Mouse (Mus musculus) retina, postnatal 1 day (tissue): Measurements from ENCODE around the gene Itga6.

Experiments
- DNase-seq: peaks from one replicate; pipeline ENCODE4 v3.0.0-alpha.2; 2012

Gene Itga6

DNA sequence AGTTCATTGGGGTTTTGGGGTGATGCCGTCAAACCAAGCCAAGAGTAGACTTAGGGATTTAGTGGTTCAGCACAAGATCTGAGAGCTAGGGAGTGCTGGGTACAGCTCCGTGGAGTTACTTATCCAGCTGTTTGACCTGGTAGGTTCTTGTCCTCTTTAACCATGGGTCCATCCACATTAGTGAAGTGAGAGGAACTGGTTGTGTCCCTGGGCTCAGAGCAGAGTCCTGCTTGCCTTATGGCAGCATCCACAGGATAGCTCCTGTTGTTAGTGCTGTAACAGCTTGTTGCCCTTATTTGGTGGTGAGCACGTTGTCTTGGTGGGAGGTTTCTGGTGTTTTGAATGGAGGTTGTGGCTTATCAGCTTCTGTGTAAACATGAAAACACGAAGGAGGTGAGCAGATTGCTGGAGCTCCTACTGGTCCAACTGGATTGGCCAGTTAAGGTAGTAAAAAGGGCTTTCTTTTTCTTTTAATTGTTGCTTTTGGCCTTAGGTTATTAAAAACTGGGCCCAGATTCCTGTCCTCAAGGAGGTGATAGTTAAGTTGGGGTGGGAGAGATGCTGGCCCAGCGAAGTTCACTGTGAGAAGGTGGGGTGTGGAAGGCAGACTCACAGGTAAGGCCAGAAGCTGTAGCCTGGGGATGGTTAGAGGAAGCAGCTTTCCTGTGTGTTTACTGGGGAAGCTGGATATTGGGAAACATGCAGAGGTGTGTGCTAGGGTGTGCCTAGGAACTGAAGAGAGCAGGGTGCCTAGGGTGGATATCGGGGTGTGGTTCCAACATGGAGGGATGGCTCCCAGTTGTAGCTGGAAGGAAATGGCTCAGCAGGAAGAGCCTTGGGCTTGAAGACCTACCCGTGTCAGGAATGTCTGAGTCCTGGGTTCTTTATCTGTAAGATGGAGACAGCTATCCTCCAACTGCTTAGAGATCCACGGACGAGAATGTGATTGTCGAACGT lies 60.5 kb downstream of the Itga6 start:
- no peak for DNase-seq

DNA sequence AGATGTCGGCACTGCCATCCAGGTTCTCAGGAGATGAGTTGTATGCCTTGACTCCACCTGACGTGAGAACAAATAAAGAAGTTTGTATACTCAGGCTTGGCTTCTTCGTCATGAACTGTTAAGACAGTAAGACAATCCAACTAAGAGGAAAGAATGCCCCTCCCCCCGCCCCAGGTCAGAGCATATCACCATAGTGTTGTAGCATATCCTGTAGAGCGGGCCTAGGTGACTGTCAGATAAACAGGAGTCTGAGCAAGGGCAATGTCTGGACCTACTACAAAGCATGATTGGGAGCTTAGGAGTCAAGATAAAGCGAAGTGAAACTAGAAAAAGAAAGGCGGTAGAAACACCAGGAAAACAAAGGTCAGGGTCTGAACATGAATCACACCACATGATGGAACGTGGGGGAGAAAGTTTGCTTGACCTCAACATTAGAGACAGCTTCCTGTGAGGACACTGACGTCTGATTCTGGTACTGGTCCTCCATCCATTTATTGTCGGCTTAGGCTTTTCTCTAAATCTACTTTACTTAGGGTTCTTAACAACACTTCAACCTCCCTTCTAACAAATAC lies 64.0 kb downstream of the Itga6 start:
- DNase-seq, result no peak

DNA sequence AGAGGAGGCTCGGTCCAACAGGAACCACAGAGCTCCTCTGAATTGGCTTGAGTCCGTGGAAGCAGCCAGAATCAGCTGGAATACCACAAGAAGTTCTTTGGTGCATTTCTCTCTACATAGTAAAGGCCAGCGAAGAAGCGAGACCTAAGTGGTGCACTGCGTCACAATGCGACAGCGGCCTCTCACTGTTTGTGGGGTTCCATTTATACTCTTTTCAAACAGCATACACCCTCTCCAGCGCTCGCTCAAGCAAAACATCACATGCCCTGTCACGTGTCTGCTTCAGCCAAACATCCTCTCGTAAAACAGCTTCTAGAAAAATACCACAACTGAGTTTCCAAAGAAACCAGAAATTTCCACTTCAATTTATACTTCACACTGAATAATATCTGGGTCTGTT lies 64.6 kb downstream of the Itga6 start:
- no peak for DNase-seq

DNA sequence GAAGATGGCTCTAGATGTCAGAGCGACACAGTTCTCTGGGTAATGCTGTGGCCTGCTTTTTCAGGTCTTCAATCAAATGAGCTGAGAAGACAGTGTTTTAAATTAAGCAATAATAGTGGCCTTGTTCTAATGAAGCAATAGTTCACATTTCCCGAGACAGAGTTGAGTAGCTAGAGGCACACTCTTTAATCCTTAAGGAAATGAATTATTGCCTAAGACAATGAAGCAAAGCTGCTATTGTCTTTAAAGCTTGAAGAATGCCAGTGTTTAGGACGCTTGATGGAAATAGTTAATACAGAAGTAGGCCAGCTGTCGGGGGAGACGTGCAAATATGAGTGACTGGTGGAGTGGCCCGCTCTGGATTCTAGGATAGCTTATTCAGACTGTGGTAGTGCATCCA lies 65.5 kb downstream of the Itga6 start:
- peak; percentile 50 for DNase-seq

DNA sequence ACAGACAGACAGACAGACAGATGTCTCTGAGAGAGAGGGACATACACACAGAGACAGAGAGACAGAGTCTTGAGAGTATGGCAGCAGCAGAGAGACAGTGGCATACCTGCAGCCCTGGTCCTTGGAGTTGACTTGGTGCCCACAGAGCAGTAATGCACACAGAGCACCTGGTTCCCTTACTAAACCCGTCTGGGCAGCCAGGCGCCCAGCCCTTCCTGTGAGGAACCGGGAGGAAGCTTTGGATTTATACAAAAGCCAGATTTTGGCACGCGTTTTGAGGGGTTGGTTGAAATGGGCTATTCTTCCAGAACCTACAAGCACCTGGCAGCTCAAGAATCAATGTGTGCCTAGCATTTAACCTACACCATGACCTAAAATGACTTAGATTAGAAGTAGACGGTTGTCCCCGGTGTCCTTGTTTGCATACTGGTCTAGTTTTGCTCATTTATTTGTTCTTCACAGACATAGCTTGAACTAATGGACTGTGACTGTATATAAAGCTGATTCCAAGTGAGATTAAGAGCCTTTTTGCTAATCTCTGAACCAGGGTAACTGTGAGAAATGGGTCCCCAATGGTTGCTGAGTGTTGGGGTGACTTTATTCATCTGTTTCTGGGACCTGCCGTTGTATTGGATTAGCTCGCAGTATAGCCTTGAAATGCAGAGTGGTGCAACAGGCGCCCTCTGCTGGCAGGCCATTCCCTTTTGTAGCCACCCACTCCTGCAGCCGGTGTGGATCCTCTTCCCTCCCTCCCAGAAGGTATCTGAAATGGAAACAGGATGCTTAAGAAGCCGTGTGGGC lies 67.0 kb downstream of the Itga6 start:
- peak; percentile 84 for DNase-seq

DNA sequence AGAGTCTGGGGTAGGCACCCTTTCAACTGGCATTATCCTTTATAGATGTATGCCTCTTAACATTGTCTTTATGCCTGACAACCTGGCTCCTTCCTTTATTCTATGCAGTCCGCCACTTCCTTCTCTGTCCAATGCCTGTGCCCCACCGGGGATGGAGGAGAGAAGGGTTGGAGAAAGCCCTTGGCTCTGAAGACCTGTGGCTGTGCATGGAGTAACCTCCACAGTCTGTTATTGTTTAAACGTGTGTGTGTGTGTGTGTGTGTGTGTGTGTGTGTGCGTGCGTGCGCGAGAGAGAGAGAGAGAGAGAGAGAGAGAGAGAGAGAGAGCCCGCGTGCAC lies 67.6 kb downstream of the Itga6 start:
- no peak for DNase-seq

DNA sequence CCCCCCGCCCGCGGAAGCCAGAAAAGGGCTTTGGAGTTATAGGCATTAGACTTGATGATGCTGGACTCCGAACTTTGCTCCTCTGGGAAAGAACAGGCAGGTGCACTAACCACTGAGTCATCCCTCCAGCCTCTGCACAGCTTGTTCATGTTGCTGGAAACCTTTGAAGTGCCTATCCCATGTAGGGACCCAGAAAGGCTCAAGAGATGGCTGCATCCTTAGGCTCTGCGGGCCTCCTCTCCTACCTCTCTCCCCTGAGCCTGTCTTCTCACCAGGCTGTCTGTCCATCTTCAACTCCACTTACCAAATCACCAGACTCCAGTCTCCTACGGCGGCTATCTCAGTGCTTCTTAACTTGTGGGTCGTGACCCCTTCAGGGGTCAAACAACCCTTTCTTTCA lies 68.0 kb downstream of the Itga6 start:
- no peak for DNase-seq

DNA sequence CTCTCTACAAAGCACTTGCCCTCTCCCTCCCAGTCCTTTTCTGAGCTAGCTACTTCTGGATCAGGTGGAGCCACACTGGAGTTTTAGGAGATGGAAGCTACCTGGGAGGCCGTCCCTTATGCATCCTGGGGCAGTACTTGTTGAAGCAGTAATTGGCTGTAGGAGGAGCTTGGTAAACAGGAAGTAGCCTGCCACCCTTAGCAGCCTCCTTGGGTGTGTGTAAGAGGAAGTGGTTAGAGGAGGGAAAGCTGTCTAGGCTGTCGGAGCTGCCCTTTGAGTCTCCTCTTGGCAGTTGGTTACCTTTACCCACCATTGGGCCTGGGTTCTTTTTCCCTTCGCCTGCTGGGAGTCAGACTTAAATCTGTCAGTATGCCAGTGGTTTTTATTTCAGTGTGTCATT lies 68.6 kb downstream of the Itga6 start:
- DNase-seq, result no peak

DNA sequence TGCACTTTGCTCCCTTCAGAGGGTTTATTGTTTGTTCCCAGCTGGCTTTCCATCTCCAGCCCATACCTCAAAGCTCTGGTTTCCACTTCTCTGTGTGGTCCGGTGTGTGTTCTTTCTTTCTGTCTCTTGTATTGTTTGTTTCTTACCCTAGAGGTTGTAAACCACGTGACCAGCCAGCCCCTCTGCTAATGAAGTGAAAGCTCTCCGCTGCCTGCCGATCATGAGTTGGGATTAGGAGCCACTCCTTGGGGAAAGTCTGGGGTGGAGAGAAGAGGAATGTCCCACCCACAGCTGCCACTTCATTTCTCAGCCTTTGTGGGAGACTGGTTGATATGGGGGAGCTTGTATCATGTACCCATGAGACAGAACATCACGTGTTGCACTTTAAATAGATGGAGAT lies 69.9 kb downstream of the Itga6 start:
- DNase-seq, result peak; percentile 62

DNA sequence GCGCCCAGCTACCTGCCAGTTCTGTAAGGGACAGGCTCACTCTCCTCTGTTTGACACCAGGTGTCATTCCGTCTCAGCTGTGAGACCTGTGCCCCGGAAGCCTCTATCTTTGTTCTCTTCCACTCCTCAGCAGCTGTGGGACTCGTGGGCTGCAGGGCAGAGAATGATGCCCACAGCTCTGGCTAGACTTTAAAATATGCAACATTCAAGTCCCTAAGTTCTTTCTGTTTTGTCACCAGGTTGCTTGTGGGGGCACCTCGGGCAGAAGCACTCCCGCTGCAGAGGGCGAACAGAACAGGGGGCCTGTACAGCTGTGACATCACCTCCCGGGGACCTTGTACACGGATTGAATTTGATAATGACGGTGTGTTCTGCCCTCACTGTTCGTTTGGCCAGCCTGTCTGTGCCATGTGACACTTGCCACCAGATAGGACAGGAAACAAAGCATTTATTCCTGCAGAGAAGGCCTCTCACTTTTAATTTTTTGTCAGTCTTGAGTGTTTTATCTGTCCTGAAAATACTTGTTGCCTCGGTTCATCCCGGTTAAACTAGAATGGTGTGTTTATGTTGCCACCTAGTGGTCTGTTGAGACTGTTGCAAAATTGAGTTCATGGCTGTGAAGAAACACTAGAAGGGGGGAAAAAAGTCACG lies 71.1 kb downstream of the Itga6 start:
- peak; percentile 79 for DNase-seq

DNA sequence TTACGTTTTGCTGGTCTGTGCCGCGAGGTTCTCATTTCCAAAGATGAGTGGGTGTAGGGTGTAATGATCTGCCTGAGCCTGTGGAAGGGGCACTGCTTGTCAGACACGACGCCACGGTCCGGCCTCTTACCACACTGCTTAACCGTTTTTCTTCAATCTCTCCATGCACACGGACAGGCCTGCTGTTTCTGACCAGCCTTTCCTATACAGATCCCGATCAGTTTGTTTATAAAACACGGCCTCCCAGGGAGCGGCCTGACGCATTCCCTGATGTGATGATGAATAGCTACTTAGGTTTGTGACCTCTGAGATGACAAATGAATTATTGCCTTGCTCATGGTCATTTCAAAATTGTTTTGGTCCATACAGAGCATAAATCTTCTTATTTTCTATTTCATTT lies 78.7 kb downstream of the Itga6 start:
- DNase-seq, result no peak

DNA sequence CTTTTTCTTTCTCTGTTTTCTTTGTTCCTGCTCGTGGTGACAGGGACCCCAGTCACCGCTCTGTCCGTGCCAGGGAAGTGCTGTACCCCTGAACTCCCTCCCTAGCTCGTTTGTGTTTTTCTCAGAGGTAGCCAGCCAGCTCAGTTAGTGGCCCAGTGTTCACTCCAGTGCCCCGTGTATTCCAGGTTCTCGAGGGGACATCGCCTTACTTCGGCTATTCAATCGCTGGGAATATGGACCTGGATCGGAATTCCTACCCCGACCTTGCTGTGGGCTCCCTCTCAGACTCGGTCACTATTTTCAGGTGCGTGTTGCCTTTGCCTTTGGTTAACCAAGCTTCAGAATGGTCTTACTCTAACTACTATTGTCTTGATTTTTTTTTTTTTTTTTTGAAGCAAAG lies 82.3 kb downstream of the Itga6 start:
- DNase-seq, result no peak

DNA sequence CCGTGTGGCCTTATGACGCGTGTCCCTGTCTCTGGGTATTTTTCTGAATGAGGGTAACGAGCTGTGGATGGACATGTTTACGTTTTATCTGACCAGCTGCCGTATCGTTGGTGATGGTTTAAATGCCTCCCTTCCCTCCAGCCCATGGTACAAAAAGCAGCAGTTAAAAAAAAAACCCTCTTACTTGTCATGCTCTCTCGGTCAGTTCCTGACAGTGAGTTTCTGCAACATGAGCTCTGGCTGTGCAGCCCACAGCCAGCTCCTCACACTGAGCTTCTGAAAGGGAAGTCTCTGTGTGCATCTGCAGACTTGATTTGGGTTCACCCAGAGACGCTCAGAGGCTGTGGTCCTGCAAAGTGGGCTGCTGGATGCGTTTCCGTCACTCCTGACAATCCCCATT lies 83.5 kb downstream of the Itga6 start:
- DNase-seq, result no peak

DNA sequence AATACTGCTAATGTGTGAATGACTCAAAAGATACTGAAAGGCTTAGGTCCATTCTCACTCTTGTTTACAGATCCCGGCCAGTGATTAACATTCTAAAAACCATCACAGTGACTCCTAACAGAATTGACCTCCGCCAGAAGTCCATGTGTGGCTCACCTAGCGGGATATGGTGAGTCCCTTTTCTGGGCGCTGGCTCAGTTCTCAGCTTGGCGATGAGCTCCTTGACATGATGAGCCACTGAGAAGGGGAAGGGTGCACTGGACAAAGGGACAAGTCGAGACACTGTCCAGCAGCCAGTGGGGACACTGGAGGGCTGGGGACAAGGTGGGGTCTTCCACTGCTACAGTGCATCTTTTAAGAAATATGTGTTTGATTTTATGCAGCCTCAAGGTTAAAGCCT lies 88.2 kb downstream of the Itga6 start:
- DNase-seq, result no peak

DNA sequence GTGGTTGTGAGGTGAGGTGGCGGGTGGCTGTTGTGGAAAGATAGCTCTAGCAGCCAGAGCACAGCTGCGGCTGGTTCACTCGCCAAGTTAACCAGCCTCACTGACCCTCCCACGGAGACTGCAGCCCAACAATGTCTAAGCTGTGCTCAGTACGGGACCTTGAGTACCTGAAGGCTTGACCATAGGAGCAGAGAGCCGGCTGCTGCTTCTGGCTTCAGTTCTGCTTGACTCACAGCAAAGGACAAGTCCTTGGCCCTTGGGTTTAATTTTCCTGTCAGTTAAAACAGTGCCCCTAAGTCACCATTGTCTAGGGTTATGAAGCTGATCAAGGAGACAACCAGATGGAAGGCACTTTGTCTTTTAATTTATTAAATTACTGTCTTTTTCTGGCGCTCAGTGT lies 89.0 kb downstream of the Itga6 start:
- no peak for DNase-seq

DNA sequence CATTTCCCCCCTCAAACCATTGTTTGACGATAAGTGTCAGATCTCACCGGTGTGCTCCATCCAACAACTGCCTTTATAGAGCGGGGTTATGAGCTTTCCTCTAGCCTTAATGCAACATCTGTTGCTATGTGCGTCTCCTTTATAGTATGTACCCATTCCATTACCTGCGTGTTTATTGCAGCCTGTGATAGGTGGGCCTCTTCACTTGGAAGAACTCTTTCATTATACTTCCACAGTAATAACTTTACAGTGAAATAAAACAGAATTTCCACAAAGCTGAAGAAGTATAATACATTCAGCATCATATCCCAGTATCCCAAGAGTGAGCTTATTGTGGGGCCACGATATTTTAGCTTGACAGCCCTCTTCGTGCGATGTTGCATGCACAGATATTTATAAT lies 90.1 kb downstream of the Itga6 start:
- DNase-seq, result no peak

DNA sequence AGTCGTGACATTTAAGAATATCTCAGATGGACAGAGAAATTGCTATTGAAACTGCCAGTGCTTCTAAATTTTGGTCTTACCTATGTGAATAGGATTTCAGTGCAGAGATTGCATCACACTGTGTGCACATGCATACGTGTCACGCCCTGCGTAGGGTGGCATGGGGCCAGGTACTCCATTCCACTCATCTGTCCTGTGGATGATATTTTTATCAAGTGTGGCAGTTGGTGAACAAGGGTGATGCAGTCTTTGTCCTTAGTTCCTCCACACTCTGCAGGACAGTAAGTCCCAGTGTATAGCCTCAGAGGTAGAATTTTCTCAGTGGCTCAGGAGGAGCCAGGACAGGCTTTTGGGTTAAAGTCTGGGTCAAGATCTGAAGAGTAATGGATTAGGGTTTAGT lies 90.8 kb downstream of the Itga6 start:
- DNase-seq, result no peak

DNA sequence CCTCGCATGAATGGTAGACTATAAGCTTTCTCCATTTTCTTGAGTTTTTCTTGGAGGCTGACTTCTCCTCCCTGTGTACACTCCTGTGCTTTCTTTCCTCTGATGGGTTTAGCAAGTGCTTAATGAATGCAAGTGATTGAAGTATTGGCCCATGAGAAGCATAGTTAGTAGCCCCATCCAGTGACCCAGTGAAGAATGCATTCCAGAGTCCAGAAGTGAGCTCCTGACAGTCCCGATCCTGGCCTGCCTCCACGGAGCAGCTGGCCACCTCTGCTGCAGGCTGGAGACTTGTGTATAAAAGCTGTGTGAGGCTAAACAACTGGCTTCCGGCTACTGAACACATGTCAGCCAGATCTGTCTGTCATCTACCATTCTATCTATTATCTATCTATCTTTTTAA lies 91.8 kb downstream of the Itga6 start:
- no peak for DNase-seq

DNA sequence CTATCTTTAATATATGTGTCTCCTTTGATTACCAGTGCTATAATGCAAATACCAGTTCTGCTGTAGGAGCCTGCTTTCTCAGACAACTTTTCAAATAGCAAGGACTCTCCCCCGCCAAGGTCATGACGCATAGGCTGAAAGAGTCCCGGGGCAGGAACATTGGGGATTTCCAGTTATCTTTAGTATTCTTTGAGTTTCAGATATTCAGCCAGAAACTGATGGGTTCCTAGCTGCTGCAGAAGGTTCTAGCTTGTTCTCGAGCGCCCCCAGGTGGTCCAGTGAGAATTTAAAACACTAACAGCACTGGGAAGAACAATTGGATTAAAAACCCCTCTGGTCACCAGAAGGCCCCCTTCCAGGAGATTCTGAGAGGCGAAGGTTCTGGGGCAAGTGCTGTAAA lies 92.4 kb downstream of the Itga6 start:
- DNase-seq, result peak; percentile 83

DNA sequence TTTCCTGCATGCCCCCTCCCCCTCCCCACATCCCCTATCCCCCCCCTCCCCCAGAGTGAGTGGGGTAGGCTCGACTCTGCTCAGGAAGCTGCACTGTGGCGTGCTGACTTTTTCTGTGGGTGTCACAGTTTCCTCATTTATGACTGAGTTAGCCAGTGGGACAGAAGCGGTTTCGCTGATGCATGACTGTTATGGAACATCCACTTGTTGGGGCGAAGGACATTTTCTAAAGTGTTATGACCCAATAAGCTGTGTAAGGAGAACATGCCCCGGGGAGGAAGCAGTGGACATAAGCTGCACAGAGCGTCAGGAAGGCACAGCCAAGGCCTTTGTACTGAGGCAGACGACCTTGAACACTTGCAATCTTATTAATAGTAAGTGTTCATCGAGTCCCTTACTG lies 97.9 kb downstream of the Itga6 start:
- DNase-seq, result no peak

DNA sequence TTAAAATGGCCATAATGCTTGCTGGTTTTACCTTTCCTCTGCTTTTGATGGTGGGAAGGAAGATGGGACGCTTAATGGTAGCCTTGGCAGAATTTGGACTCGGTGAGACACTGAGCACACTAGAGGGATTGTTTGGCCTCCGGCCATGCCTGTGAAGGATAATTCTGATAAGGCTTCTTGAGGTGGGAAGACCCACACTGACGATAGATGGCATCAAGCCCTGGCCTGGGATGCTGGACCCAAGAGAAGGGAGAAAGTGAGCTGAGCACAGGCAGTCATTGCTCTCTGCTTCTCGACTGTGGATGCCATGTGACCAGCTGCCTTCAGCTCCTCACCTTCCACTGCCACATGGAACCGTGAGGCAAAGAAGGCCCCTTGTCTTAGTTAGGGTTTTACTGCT lies 99.5 kb downstream of the Itga6 start:
- no peak for DNase-seq

DNA sequence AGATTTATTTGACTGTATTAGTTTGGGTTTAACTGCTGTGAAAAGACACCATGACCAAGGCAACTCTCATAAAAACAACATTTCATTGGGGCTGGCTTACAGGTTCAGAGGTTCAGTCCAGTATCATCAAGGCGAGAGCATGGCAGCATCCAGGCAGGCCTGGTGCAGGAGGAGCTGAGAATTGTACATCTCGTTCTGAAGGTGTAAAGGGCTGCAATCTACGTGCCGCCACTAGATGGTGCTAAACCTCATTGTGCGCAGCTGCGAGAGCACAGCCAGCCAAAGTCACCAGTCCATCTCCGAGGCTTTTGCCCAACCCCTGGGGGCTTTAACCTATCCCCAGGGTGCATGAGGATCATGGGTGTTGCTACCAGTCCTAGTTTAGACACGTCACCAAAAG lies 106.7 kb downstream of the Itga6 start:
- DNase-seq, result peak; percentile 51

DNA sequence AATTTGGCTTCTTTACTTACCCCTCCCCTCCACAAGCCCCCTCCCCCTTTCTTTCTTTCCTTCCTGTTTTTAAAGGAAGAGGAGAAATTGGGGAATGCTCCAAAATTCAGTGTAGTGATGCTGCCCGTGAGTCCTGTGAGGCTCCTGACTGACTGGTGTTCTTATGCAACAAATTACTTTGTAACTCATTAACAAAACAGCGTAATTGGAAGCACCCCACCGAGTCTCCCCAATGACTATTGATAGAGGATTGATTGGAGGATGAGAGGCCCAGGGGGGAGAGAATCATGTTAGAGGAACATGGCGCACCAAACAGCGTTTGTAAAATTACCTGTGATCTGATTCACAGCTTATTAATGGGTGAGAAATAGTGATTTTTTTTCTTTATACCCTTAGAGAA lies 109.7 kb downstream of the Itga6 start:
- no peak for DNase-seq
